Mouse (Mus musculus): ENCODE data around the gene AI661453. TPM values are rescaled to one million over a fixed set of nuclear protein-coding genes. Genes with fewer than 3 reads are reported as not detected.
A peak's percentile ranks its signal among the peaks of the same experiment; 100 is the strongest.

Gene AI661453
- polyA plus RNA-seq, 1 experiment from 2014 or later = 0.22 TPM

DNA sequence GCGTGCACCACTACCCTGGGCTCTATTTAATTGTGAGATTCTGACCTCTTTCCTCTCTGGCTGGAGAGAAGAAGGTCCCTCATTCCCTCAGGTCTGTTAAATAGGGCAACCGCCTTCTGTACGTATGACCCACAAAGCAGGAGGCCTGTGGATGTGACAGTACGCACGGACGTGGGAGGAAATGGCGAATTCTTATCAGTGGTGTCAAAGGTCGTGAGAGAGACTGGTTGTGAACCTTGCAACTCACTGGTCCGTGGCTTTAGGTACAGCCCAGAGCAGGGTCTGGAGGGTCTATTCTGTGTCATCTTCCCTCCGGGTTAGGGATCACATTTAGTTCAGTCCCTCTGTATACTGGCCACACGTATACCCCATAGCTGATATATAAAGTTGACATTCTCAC lies 9.1 kb downstream of the AI661453 start:
- 72% methylated on average over 11 of the region's 11 CpGs for WGBS
- no peaks in the 10 kb centered on the region for H3K9me3 ChIP-seq
- no peak overlapping the region for H3K9ac ChIP-seq
- peaks cover 11% of the 10 kb centered on the region for H3K4me1 ChIP-seq (replicated peaks)
- H3K4me2 ChIP-seq = no peak overlapping the region
- H3K4me3 ChIP-seq = no peak overlapping the region
- H3K36me3 ChIP-seq = no peaks in the 10 kb centered on the region
- no peak for ATAC-seq (ENCODE audit: low FRiP score)
- H3K27ac ChIP-seq = no peak overlapping the region
- H3K27me3 ChIP-seq = 0 out of 2 replicates have a peak, but pooled peaks cover 3% of the 10 kb centered on the region

DNA sequence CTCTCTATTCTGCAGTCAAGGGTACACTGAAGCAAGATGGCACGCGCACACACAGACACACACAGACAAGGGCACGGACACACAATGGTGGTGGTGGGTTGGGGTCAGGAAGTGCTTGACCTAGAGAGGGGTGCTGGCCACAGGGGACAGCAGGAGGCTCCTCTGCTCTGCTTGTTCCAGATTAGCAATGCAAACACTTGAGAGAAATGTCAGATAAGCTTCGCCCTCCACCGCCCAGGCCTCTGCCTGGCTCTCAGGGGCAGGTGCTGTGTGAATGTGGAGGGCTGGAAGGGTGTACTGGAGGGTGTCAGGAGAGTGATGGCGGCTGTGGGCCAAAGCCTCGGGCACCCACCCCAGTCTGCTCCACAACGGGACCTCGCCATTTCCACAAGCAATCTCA lies 9.6 kb downstream of the AI661453 start:
- H3K4me2 ChIP-seq = no peak overlapping the region
- peaks cover 9% of the 10 kb centered on the region; the same call in 1 of the 2 replicates for H3K4me1 ChIP-seq (replicated peaks)
- H3K9me3 ChIP-seq = no peaks in the 10 kb centered on the region
- ATAC-seq (ENCODE audit: low FRiP score) = no peak
- 67% methylated on average over 9 of the region's 9 CpGs for WGBS
- no peak overlapping the region for H3K27ac ChIP-seq
- no peak overlapping the region for H3K9ac ChIP-seq
- 0 out of 2 replicates have a peak, but pooled peaks cover 3% of the 10 kb centered on the region for H3K27me3 ChIP-seq
- H3K36me3 ChIP-seq = no peaks in the 10 kb centered on the region
- no peak overlapping the region for H3K4me3 ChIP-seq

DNA sequence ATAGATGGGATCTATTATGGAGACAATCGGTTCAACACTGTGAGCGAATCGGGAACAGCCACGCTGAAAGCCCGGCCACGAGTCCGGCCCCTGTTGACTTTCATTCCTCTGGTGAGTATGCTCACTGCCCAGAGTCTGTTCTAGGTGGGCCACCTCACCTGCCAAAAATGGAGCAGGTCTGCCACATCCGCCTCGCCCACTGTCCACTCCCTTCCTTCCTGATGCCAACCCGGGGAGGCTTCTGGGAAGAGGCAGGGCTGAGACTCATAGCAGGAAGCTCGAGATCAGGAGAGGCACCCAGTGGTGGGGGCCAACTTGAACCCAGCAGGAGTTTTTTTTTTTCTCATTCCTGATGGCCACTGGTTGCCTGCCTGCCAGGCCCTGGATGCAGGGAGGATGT lies 10.1 kb downstream of the AI661453 start:
- no peak overlapping the region for H3K4me3 ChIP-seq
- ATAC-seq (ENCODE audit: low FRiP score) = no peak
- H3K4me2 ChIP-seq = no peak overlapping the region
- H3K36me3 ChIP-seq = no peaks in the 10 kb centered on the region
- H3K27me3 ChIP-seq = 0 out of 2 replicates have a peak, but pooled peaks cover 3% of the 10 kb centered on the region
- WGBS = 89% methylated on average over 11 of the region's 11 CpGs
- no peak overlapping the region for H3K9ac ChIP-seq
- peaks cover 9% of the 10 kb centered on the region; the same call in 1 of the 2 replicates for H3K4me1 ChIP-seq (replicated peaks)
- no peaks in the 10 kb centered on the region for H3K9me3 ChIP-seq
- H3K27ac ChIP-seq = no peak overlapping the region

DNA sequence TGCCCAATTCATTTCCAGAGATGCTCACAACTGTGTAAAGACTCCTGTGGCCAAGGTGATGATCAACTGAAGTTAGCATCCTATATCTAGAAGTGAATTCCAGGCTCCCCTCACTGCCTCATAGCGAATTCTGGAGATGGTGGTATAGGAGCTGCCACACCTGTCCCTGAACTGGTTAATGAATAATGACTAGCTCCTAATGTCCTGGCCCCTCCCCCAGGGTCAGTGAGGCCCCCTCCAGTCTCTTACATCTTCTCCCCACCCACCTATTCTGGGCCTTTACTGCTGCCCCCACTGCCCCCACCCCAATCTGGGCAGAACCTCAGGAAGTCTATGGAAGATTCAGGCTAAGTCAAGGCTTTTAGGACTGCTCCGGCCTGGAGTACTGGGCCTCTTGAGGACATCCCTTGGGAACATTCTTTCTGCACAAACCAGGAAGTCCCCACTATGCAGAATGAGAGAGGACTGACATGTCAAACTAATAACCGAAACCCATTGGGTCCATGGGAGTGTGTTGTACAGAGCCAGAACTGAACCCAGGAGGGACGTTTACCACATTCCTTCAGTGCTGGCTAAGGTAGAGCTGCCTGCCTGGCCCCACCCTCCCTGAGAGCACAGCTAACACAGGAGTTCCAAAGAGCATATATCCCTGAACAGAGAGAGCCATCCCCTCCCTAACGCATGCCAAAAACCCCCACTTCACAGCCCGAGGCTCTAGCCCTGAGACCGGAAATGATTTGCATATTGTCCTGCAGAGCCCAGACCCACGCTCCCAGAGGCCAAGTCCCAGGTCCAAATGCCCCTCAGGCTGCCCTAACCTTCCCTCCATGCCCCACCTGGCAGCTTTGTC lies 12.3 kb downstream of the AI661453 start:
- Histone ChIP-seq H3K4me2 (no peak overlapping the region), H3K27ac (no peak overlapping the region), H3K27me3 (0 out of 2 replicates have a peak, but pooled peaks cover 3% of the 10 kb centered on the region), H3K4me1 (replicated peaks) (peaks cover 9% of the 10 kb centered on the region; the same call in 1 of the 2 replicates), H3K36me3 (no peaks in the 10 kb centered on the region), H3K4me3 (no peak overlapping the region), H3K9ac (no peak overlapping the region), H3K9me3 (no peaks in the 10 kb centered on the region)
- no peak for ATAC-seq (ENCODE audit: low FRiP score)
- WGBS = 46% methylated on average over 8 of the region's 8 CpGs

DNA sequence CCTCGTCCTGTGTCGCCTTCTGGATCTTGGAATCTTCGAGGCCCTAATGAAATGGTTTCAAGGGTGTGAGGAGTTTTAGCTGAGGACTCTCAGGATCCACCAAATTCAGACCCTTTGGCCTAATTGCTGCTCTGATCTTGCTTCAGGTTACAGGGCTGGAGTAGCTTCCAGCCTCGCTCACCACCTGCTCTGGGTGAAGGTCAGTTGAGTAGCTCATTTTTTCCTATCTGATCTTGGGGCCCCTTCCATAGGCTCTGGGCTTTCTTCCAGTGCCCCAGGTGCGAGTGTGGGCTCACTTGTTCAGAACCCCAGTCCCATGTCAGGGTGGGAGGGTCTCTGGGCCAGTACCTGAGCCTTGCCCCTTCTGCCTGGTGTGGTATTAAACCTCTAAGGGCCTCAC lies 13.0 kb downstream of the AI661453 start:
- WGBS = 82% methylated on average over 5 of the region's 5 CpGs
- H3K4me3 ChIP-seq = no peak overlapping the region
- H3K27ac ChIP-seq = no peak overlapping the region
- peaks cover 9% of the 10 kb centered on the region; the same call in 1 of the 2 replicates for H3K4me1 ChIP-seq (replicated peaks)
- H3K9me3 ChIP-seq = no peaks in the 10 kb centered on the region
- ATAC-seq (ENCODE audit: low FRiP score) = no peak
- no peak overlapping the region for H3K9ac ChIP-seq
- H3K36me3 ChIP-seq = no peaks in the 10 kb centered on the region
- no peak overlapping the region for H3K4me2 ChIP-seq
- 0 out of 2 replicates have a peak, but pooled peaks cover 3% of the 10 kb centered on the region for H3K27me3 ChIP-seq

DNA sequence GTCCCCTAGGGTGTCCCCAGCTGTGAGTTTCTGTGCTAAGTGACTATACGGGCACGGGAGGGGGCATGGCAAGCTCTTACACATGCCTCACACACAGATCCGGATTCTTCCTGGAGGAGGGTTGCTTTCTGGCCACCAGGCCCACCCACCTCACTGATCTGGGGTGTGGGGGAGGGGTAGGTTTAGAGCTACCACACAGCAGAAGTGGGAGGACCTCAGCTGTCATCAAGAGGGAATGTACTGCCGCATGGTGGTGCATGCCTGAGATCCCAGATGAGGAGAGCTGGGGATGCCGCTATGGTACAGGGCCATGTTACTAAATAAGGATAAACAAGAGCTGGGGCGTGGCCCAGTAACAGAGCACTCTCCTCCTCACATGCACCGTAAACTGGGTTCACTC lies 13.8 kb downstream of the AI661453 start:
- H3K9ac ChIP-seq = no peak overlapping the region
- peaks cover 9% of the 10 kb centered on the region; the same call in 1 of the 2 replicates for H3K4me1 ChIP-seq (replicated peaks)
- no peak overlapping the region for H3K4me2 ChIP-seq
- 40% methylated on average over 7 of the region's 7 CpGs for WGBS
- H3K27me3 ChIP-seq = 0 out of 2 replicates have a peak, but pooled peaks cover 3% of the 10 kb centered on the region
- ATAC-seq (ENCODE audit: low FRiP score) = 0 out of 2 replicates have a peak, but pooled peaks have one; percentile 43
- no peaks in the 10 kb centered on the region for H3K9me3 ChIP-seq
- no peak overlapping the region for H3K4me3 ChIP-seq
- H3K36me3 ChIP-seq = no peaks in the 10 kb centered on the region
- H3K27ac ChIP-seq = no peak overlapping the region

DNA sequence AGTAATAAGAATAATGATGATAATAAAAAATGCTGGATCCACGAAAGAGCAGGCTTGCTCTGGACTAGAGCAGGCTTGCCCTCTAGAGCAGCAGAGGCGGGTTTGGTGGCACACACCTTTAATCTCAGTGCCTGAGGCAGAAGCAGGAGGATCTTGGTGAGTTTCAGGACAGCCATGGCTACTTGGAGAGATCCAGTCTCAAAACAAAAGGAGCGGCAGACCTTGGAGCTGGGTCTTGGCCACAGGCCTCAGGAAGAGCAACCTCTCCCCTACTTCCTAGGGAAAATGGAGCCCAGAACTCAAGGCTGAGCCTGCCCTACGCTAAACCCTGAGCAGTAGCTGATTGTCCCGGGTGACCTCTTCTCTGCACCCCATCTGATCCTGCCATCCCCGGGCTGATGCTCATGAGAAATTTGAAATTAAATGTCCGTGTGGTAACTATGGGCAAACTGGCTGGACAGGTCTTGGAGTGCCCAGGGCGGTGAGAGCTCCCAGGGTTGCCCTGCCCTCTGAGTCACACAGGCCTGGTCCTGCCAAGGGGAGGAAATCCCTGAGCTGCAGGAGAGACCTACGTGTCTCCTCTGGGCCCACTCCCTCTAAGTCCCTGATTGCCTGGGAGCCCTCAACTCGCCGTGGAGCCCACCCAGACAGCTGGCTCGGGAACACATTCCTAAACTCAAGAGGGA lies 14.6 kb downstream of the AI661453 start:
- ATAC-seq (ENCODE audit: low FRiP score) = no peak
- no peak overlapping the region for H3K9ac ChIP-seq
- WGBS = 79% methylated on average over 12 of the region's 12 CpGs
- no peak overlapping the region for H3K4me3 ChIP-seq
- H3K36me3 ChIP-seq = no peaks in the 10 kb centered on the region
- peaks cover 9% of the 10 kb centered on the region; the same call in 1 of the 2 replicates for H3K4me1 ChIP-seq (replicated peaks)
- H3K4me2 ChIP-seq = no peak overlapping the region
- H3K27me3 ChIP-seq = 0 out of 2 replicates have a peak, but pooled peaks cover 3% of the 10 kb centered on the region
- H3K27ac ChIP-seq = no peak overlapping the region
- H3K9me3 ChIP-seq = no peaks in the 10 kb centered on the region

DNA sequence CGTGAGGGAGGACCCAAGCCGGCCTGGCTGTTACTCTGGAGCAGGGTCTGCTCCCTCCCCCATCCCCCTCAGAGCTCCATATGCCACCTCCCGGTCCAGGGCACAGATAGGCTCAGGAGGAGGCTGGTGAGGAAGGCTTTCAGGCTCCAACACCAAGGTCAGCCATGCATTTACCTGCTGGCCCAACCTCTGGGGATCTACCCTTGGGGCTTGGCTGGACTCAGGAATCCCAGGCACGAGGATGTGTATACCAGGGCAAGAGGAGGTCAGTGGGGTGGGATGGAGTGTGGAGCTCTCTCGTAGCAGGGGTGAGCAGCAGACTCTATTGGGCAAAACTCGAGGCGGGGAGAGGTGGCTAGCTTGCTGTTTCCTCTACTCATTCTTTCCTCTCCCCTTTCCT lies 16.5 kb downstream of the AI661453 start:
- WGBS = 53% methylated on average over 7 of the region's 7 CpGs
- Histone ChIP-seq H3K36me3 (no peaks in the 10 kb centered on the region), H3K4me1 (replicated peaks) (peaks cover 9% of the 10 kb centered on the region; the same call in 1 of the 2 replicates), H3K27me3 (0 out of 2 replicates have a peak, but pooled peaks cover 3% of the 10 kb centered on the region), H3K9ac (no peak overlapping the region), H3K4me2 (no peak overlapping the region), H3K9me3 (no peaks in the 10 kb centered on the region), H3K27ac (no peak overlapping the region), H3K4me3 (no peak overlapping the region)
- no peak for ATAC-seq (ENCODE audit: low FRiP score)

DNA sequence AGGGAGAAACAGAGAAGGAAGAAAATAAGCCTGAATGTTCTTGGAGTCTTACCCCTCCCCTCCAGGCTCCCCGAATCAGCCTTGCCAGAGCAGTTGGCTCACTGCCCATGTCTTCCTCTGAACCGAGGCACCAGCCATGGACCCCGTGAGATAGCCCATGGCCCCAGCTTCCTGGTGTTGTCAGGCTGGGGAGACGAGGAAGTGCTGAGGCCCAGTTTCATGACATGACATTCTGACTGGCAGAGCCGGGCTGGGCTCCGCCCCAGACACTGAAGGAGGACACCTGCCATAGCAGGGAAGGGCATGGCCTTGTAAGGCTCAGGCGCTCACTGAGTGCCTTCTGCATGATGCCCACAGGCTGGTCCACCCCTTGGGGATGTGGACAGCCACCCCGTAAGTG lies 18.3 kb downstream of the AI661453 start:
- no peak overlapping the region for H3K27ac ChIP-seq
- ATAC-seq (ENCODE audit: low FRiP score) = no peak
- H3K4me3 ChIP-seq = no peak overlapping the region
- WGBS = 73% methylated on average over 8 of the region's 8 CpGs
- no peak overlapping the region for H3K9ac ChIP-seq
- 0 out of 2 replicates have a peak, but pooled peaks cover 1% of the 10 kb centered on the region for H3K27me3 ChIP-seq
- H3K4me2 ChIP-seq = no peak overlapping the region
- H3K36me3 ChIP-seq = no peaks in the 10 kb centered on the region
- no peaks in the 10 kb centered on the region for H3K9me3 ChIP-seq
- peaks cover 6% of the 10 kb centered on the region; the same call in 1 of the 2 replicates for H3K4me1 ChIP-seq (replicated peaks)

DNA sequence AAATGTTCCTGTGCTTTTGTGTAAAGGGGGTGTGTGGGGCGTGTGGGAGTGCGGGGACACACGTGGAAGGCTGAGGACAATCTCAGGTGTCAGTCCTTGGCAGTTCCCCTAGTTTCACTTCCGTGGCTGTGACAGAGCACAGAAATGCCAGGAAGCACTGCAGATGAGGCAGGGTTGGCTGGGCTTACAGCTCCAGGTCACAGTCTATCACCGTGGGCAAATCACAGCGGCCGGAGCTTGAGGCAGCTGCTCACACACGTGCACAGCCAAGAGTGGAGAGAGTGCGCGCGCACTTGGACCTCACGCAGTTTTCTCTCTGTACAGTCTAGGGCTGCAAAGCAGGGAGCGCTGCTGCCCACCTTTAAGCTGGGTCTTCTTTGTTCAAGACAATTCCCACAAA lies 21.9 kb downstream of the AI661453 start:
- no peak for ATAC-seq (ENCODE audit: low FRiP score)
- H3K9me3 ChIP-seq = no peaks in the 10 kb centered on the region
- WGBS = 82% methylated on average over 13 of the region's 13 CpGs

DNA sequence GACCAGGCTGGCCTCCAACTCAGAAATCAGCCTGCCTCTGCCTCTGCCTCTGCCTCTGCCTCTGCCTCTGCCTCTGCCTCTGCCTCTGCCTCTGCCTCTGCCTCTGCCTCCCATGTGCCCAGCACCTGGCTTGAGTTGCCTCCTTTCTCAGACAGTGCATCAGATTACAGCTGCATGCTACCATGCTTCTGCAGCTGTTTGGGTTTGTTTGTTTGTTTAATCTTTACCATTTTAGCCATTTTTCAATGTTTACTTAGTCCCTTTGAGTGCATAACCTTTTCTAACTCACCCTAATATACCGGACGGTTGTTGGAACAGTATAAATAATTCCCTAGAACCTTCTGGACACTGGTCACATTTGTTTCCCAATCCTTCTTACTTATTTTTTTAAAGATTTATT lies 22.5 kb downstream of the AI661453 start:
- no peak overlapping the region for H3K4me3 ChIP-seq
- H3K9ac ChIP-seq = no peak overlapping the region
- H3K27me3 ChIP-seq = peaks cover 13% of the 10 kb centered on the region
- no peaks in the 10 kb centered on the region for H3K9me3 ChIP-seq
- WGBS = 98% methylated on average over 2 of the region's 2 CpGs
- no peak overlapping the region for H3K4me2 ChIP-seq
- H3K27ac ChIP-seq = no peak overlapping the region
- no peaks in the 10 kb centered on the region for H3K36me3 ChIP-seq
- no peaks in the 10 kb centered on the region for H3K4me1 ChIP-seq (replicated peaks)
- ATAC-seq (ENCODE audit: low FRiP score) = no peak

More for the DNA sequence above, 21.9 kb downstream of the AI661453 start:
- H3K27ac ChIP-seq = no peak overlapping the region
- H3K36me3 ChIP-seq = no peaks in the 10 kb centered on the region
- no peaks in the 10 kb centered on the region for H3K4me1 ChIP-seq (replicated peaks)
- H3K27me3 ChIP-seq = peaks cover 10% of the 10 kb centered on the region; the same call in 1 of the 2 replicates
- H3K9ac ChIP-seq = no peak overlapping the region
- no peak overlapping the region for H3K4me2 ChIP-seq
- H3K4me3 ChIP-seq = no peak overlapping the region

DNA sequence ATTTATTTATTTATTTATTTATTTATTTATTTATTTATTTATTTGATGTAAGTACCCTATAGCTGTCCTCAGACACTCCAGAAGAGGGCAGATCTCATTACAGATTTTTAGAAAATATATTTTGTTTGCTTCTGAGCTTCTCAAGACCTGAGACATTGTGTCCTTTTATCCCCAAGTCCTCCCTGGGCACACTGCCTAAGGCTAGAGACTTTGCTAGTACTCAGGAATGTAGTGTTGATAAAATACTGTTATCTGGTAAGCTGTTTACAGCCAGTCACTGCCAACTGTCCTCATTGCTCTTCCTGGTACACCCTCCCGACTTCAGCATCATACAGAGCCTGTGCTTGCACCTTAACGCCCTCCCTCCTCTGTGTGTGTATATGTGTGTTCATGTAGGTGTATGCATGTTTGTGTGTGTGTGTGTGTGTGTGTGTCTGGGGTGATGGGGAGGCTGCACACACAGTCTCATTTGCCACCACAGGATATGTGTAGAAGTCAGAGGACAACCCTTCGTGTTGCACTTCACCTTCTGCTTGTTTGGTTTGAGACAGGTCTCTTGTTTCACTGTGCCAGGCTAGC lies 23.0 kb downstream of the AI661453 start:
- Histone ChIP-seq H3K4me3 (no peak overlapping the region), H3K27me3 (peaks cover 18% of the 10 kb centered on the region), H3K9me3 (no peaks in the 10 kb centered on the region), H3K4me1 (replicated peaks) (no peaks in the 10 kb centered on the region), H3K9ac (no peak overlapping the region), H3K36me3 (no peaks in the 10 kb centered on the region), H3K4me2 (no peak overlapping the region), H3K27ac (no peak overlapping the region)
- ATAC-seq (ENCODE audit: low FRiP score) = no peak
- 86% methylated on average over 3 of the region's 3 CpGs for WGBS
